In genomic region chr9:44745371-44745770, GRCm38 (mm10) we compare ENCODE assay signal across 23 mouse cellular contexts. TPM values are rescaled to one million over a fixed set of nuclear protein-coding genes. Genes with fewer than 3 reads are reported as not detected.
A peak's percentile ranks its signal among the peaks of the same experiment; 100 is the strongest.
DNase-seq lines count a peak whose midpoint lies in the region; ATAC-seq and TF ChIP-seq lines count a peak whose summit lies in the region.
"Had no signal": no experiment of that assay in that cellular context is flagged by ENCODE, and none has a peak within 500 bp of the region (broad histone marks: within the 10 kb centered on the region; RNA-seq: fewer than 3 reads in every experiment).

No protein-coding gene starts in this region.

- H3K27ac ChIP-seq in liver, adult 2 months (replicated peaks; ENCODE audit: insufficient read depth, low read depth, low read length): no peak overlapping the region
- no peak overlapping the region for H3K27ac ChIP-seq in liver, postnatal 0 days (ENCODE audit: low read depth)
- no peak overlapping the region for H3K27ac ChIP-seq in midbrain, embryonic 11.5 days (ENCODE audit: low read depth, low read length)
- no peak overlapping the region for H3K27ac ChIP-seq in midbrain, embryonic 10.5 days (replicated peaks)

- 60% methylated on average over 7 of the region's 7 CpGs for WGBS in liver, adult 2 months
- 87% methylated on average over 7 of the region's 7 CpGs for WGBS in liver, postnatal 0 days (ENCODE audit: insufficient replicate concordance)
- WGBS in midbrain, embryonic 11.5 days: 93% methylated on average over 7 of the region's 7 CpGs
- 96% methylated on average over 7 of the region's 7 CpGs for WGBS in midbrain, embryonic 10.5 days

- no peak overlapping the region for H3K4me3 ChIP-seq in liver, adult 2 months (ENCODE audit: insufficient read depth, low read depth, low read length)
- H3K4me3 ChIP-seq in liver, postnatal 0 days (ENCODE audit: low read depth, low read length): no peak overlapping the region
- no peak overlapping the region for H3K4me3 ChIP-seq in midbrain, embryonic 11.5 days (ENCODE audit: low read depth, low read length)
- H3K4me3 ChIP-seq in midbrain, embryonic 10.5 days: no peak overlapping the region

- intact Hi-C loops in heart, postnatal 14 days (cut with DNase I): loop anchor here (5.0 kb wide), 1 partner anchor 88 kb away; no protein-coding TSS in a partner anchor

- TF ChIP-seq EP300 in liver, postnatal 0 days (IDR thresholded peaks at IDR 0.05; ENCODE audit: low read depth): no peak

- no peaks in the 10 kb centered on the region for H3K79me2 ChIP-seq in liver, adult 2 months (ENCODE audit: control insufficient read depth, insufficient read depth, low read length)

- DNase-seq in heart, adult 11 months: peak; percentile 70
- DNase-seq in heart, postnatal 14 days: no peak
- peak; percentile 80 for DNase-seq in liver, adult 2 months (ENCODE audit: extremely low read depth, low read depth, low spot score)
- no peak for DNase-seq in liver, postnatal 0 days
- peak; percentile 45 for DNase-seq in midbrain, embryonic 11.5 days (ENCODE audit: low spot score, missing footprints)
- no peak for DNase-seq in midbrain, embryonic 10.5 days (ENCODE audit: low spot score)
- DNase-seq: adrenal gland, adult 2 months; adrenal gland, adult 8-10 months; adrenal gland, postnatal 10 days; adrenal gland, postnatal 14 days; adrenal gland, postnatal 25 days; adrenal gland, postnatal 36 days; B cell, adult 2 months; cerebellum, adult 11 months; cerebellum, adult 11-12 months; cerebellum, adult 18-20 months had no signal

- no peaks in the 10 kb centered on the region for H3K9me3 ChIP-seq in liver, postnatal 0 days (ENCODE audit: low read length)
- H3K9me3 ChIP-seq in midbrain, embryonic 11.5 days (ENCODE audit: control insufficient read depth, low read length): no peaks in the 10 kb centered on the region
- no peaks in the 10 kb centered on the region for H3K9me3 ChIP-seq in midbrain, embryonic 10.5 days (replicated peaks)
- H3K9me3 ChIP-seq: G1E had no signal

- no peaks in the 10 kb centered on the region for H3K27me3 ChIP-seq in liver, adult 2 months (ENCODE audit: control insufficient read depth, insufficient read depth, low read length)
- no peaks in the 10 kb centered on the region for H3K27me3 ChIP-seq in liver, postnatal 0 days (ENCODE audit: insufficient read depth, low read length)
- H3K27me3 ChIP-seq in midbrain, embryonic 11.5 days (ENCODE audit: control insufficient read depth, insufficient read depth, low read length): no peaks in the 10 kb centered on the region
- no peaks in the 10 kb centered on the region for H3K27me3 ChIP-seq in midbrain, embryonic 10.5 days (ENCODE audit: low read depth, poor library complexity, severe bottlenecking)
- H3K27me3 ChIP-seq: CH12.LX, Patski had no signal

- no peak for TF ChIP-seq CTCF in liver, adult 2 months (IDR thresholded peaks at IDR 0.05; ENCODE audit: low read depth, low read length)
- TF ChIP-seq CTCF in liver, postnatal 0 days (IDR thresholded peaks at IDR 0.05; ENCODE audit: low read depth): no peak

- no peak for ATAC-seq in liver, postnatal 0 days
- no peak for ATAC-seq in midbrain, embryonic 11.5 days (ENCODE audit: low FRiP score)
- ATAC-seq: activated CD4-positive, CD25-positive, alpha-beta regulatory T cell, adult 4 months; CD4-positive, CD25-positive, alpha-beta regulatory T cell, adult 4 months; Patski had no signal

- TF ChIP-seq POLR2A in liver, adult 2 months (IDR thresholded peaks at IDR 0.05; ENCODE audit: extremely low read depth, insufficient read depth, low read length): no peak

- H3K4me2 ChIP-seq in liver, postnatal 0 days (ENCODE audit: low read depth, low read length): no peak overlapping the region
- H3K4me2 ChIP-seq in midbrain, embryonic 11.5 days: no peak overlapping the region

- peaks cover 56% of the 10 kb centered on the region for H3K36me3 ChIP-seq in liver, adult 2 months (ENCODE audit: control insufficient read depth, insufficient read depth, low read length)
- H3K36me3 ChIP-seq in liver, postnatal 0 days (replicated peaks; ENCODE audit: insufficient read depth, low read length): peaks cover 61% of the 10 kb centered on the region
- peaks cover 12% of the 10 kb centered on the region; the same call in 1 of the 2 replicates for H3K36me3 ChIP-seq in midbrain, embryonic 11.5 days (ENCODE audit: control insufficient read depth, insufficient read depth, low read length)
- H3K36me3 ChIP-seq in midbrain, embryonic 10.5 days: peaks cover 95% of the 10 kb centered on the region

- H3K9ac ChIP-seq in liver, adult 2 months (ENCODE audit: low read depth, low read length): no peak overlapping the region
- H3K9ac ChIP-seq in liver, postnatal 0 days (replicated peaks): no peak overlapping the region
- no peak overlapping the region for H3K9ac ChIP-seq in midbrain, embryonic 11.5 days (ENCODE audit: low read length)

- no peaks in the 10 kb centered on the region for H3K4me1 ChIP-seq in liver, adult 2 months (ENCODE audit: control insufficient read depth, insufficient read depth, low read length)
- no peaks in the 10 kb centered on the region for H3K4me1 ChIP-seq in liver, postnatal 0 days (ENCODE audit: insufficient read depth)
- H3K4me1 ChIP-seq in midbrain, embryonic 11.5 days (ENCODE audit: control insufficient read depth, insufficient read depth, low read length): no peaks in the 10 kb centered on the region
- no peaks in the 10 kb centered on the region for H3K4me1 ChIP-seq in midbrain, embryonic 10.5 days

RNA-seq across cellular contexts. Expression of gene Phldb1, which starts 10.4 kb away (rescaled TPM):
- total RNA-seq in heart, postnatal 14 days (2021): 100 to 1,000 TPM; 124 to 132 TPM
- total RNA-seq in liver, adult 2 months (2014; rRNA removed): 2.2 and 4.6 TPM in 2 replicates
- polyA plus RNA-seq in liver, adult 2 months (2012; rRNA removed): 2.6 and 5.9 TPM in 2 replicates
- 1.5 and 2.2 TPM in 2 replicates for polyA plus RNA-seq in liver, postnatal 0 days (2015; fragmentation: Nextera tagmentation; extraction: Ambion mirVana)
- polyA plus RNA-seq in midbrain, embryonic 11.5 days (2014; fragmentation: Nextera tagmentation; extraction: Ambion mirVana): 28.8 and 32.8 TPM in 2 replicates
- polyA plus RNA-seq in midbrain, embryonic 10.5 days (2016; fragmentation: Nextera tagmentation; extraction: Ambion mirVana): 40.8 and 49.1 TPM in 2 replicates

RNA-seq across cellular contexts. Expression of gene Arcn1, which starts 22.3 kb away (rescaled TPM):
- total RNA-seq in heart, postnatal 14 days (2021): 10 to 100 TPM; 80.1 to 88.6 TPM
- total RNA-seq in liver, adult 2 months (2014; rRNA removed): 94.1 and 98.6 TPM in 2 replicates
- 32.0 and 33.1 TPM in 2 replicates for polyA plus RNA-seq in liver, adult 2 months (2012; rRNA removed)
- polyA plus RNA-seq in liver, postnatal 0 days (2015; fragmentation: Nextera tagmentation; extraction: Ambion mirVana): 53.5 and 58.4 TPM in 2 replicates
- 191 and 213 TPM in 2 replicates for polyA plus RNA-seq in midbrain, embryonic 11.5 days (2014; fragmentation: Nextera tagmentation; extraction: Ambion mirVana)
- polyA plus RNA-seq in midbrain, embryonic 10.5 days (2016; fragmentation: Nextera tagmentation; extraction: Ambion mirVana): 165 and 172 TPM in 2 replicates

RNA-seq across cellular contexts. Expression of gene Ift46, which starts 22.3 kb away (rescaled TPM):
- total RNA-seq in heart, postnatal 14 days (2021): 10 to 100 TPM; 32.7 to 41.8 TPM
- total RNA-seq in liver, adult 2 months (2014; rRNA removed): 27.5 and 33.2 TPM in 2 replicates
- 24.3 and 33.5 TPM in 2 replicates for polyA plus RNA-seq in liver, adult 2 months (2012; rRNA removed)
- polyA plus RNA-seq in liver, postnatal 0 days (2015; fragmentation: Nextera tagmentation; extraction: Ambion mirVana): 23.6 and 24.5 TPM in 2 replicates
- polyA plus RNA-seq in midbrain, embryonic 11.5 days (2014; fragmentation: Nextera tagmentation; extraction: Ambion mirVana): 141 and 149 TPM in 2 replicates
- polyA plus RNA-seq in midbrain, embryonic 10.5 days (2016; fragmentation: Nextera tagmentation; extraction: Ambion mirVana): 130 and 144 TPM in 2 replicates

RNA-seq across cellular contexts. Expression of gene Tmem25, which starts 53.7 kb away (rescaled TPM):
- 10 to 100 TPM; 10.4 to 12.7 TPM for total RNA-seq in heart, postnatal 14 days (2021)
- 17.1 and 23.8 TPM in 2 replicates for total RNA-seq in liver, adult 2 months (2014; rRNA removed)
- polyA plus RNA-seq in liver, adult 2 months (2012; rRNA removed): 67.0 and 77.3 TPM in 2 replicates
- polyA plus RNA-seq in liver, postnatal 0 days (2015; fragmentation: Nextera tagmentation; extraction: Ambion mirVana): 5.6 and 6.0 TPM in 2 replicates
- 2.1 and 2.7 TPM in 2 replicates for polyA plus RNA-seq in midbrain, embryonic 11.5 days (2014; fragmentation: Nextera tagmentation; extraction: Ambion mirVana)
- 1.8 and 3.2 TPM in 2 replicates for polyA plus RNA-seq in midbrain, embryonic 10.5 days (2016; fragmentation: Nextera tagmentation; extraction: Ambion mirVana)
- polyA plus RNA-seq: CD4-positive, CD25-positive, alpha-beta regulatory T cell, adult 4 months had no signal

RNA-seq across cellular contexts. Expression of gene Ttc36, which starts 57.5 kb away (rescaled TPM):
- 1 to 10 TPM in 1 of 2 experiments, under 1 TPM in 1; 0.85 to 1.6 TPM for total RNA-seq in heart, postnatal 14 days (2021)
- 1,192 and 1,193 TPM in 2 replicates for total RNA-seq in liver, adult 2 months (2014; rRNA removed)
- polyA plus RNA-seq in liver, adult 2 months (2012; rRNA removed): 2,094 and 2,442 TPM in 2 replicates
- polyA plus RNA-seq in liver, postnatal 0 days (2015; fragmentation: Nextera tagmentation; extraction: Ambion mirVana): 588 and 688 TPM in 2 replicates
- polyA plus RNA-seq in midbrain, embryonic 11.5 days (2014; fragmentation: Nextera tagmentation; extraction: Ambion mirVana): not detected in 2 replicates
- 0.26 TPM in 1 of 2 replicates, not detected in the other for polyA plus RNA-seq in midbrain, embryonic 10.5 days (2016; fragmentation: Nextera tagmentation; extraction: Ambion mirVana)
- total RNA-seq: G1E, MEL had no signal
- polyA plus RNA-seq: C2C12; CD4-positive, CD25-positive, alpha-beta regulatory T cell, adult 4 months had no signal

Comparison
In these comparisons a context has a peak if more than half of its experiments do, and no peak if none do; other contexts are left out.
1. DNase-seq: peak in heart, adult 11 months (single experiment), liver, adult 2 months (single experiment) and midbrain, embryonic 11.5 days (single experiment); none in heart, postnatal 14 days (0 of 2), liver, postnatal 0 days (single experiment) and midbrain, embryonic 10.5 days (single experiment).